Mouse (Mus musculus): ENCODE measurements at regions not wholly inside any gene's neighbourhood (a gene's known extent, or its start where the extent isn't known, plus 50 kb on each side); places are given as distances from the start of the nearest gene placed in this dataset.
A peak's percentile ranks its signal among the peaks of the same experiment; 100 is the strongest.

- H3K36me3 ChIP-seq (ENCODE audit: control insufficient read depth, insufficient read depth, low read length), result no peaks in the 10 kb centered on the region
- H3K4me1 ChIP-seq (ENCODE audit: control insufficient read depth, insufficient read depth, low read length), result no peaks in the 10 kb centered on the region
- H3K4me3 ChIP-seq (replicated peaks; ENCODE audit: low read length), result no peak overlapping the region
- H3K9ac ChIP-seq (ENCODE audit: low read depth, low read length, severe bottlenecking), result no peak overlapping the region
- TF ChIP-seq POLR2A (IDR thresholded peaks at IDR 0.05; ENCODE audit: borderline replicate concordance, extremely low read depth, insufficient read depth, insufficient read length), result no peak
- WGBS, result 72% methylated on average over 4 of the region's 4 CpGs
- H3K27me3 ChIP-seq (ENCODE audit: control insufficient read depth, insufficient read depth, low read length), result no peaks in the 10 kb centered on the region
- no peak for ATAC-seq (ENCODE audit: low FRiP score, low read depth)
- H3K27ac ChIP-seq (replicated peaks; ENCODE audit: low read depth, low read length), result no peak overlapping the region
- H3K4me2 ChIP-seq (replicated peaks; ENCODE audit: low read depth, low read length, severe bottlenecking), result no peak overlapping the region
- no peak for DNase-seq (ENCODE audit: low spot score)
- H3K9me3 ChIP-seq (ENCODE audit: control insufficient read depth, low read length), result no peaks in the 10 kb centered on the region
Observed at GRCm38 (mm10) chr13:118193951-118194696, 192.3 kb upstream of the B430218F22Rik start.

GRCm38 (mm10) chr13:118208146-118208545 lies 178.3 kb upstream of the B430218F22Rik start:
- H3K4me1 ChIP-seq (ENCODE audit: control insufficient read depth, insufficient read depth, low read length), result no peaks in the 10 kb centered on the region
- H3K27ac ChIP-seq (replicated peaks; ENCODE audit: low read depth, low read length), result no peak overlapping the region
- TF ChIP-seq POLR2A (IDR thresholded peaks at IDR 0.05; ENCODE audit: borderline replicate concordance, extremely low read depth, insufficient read depth, insufficient read length), result no peak

GRCm38 (mm10) chr13:118227354-118227753 lies 159.1 kb upstream of the B430218F22Rik start:
- peak; percentile 85 for DNase-seq (ENCODE audit: low spot score)
- H3K27ac ChIP-seq (replicated peaks; ENCODE audit: low read depth, low read length), result no peak overlapping the region
- H3K9me3 ChIP-seq (ENCODE audit: control insufficient read depth, low read length), result no peaks in the 10 kb centered on the region
- H3K4me3 ChIP-seq (replicated peaks; ENCODE audit: low read length), result no peak overlapping the region
- H3K27me3 ChIP-seq (ENCODE audit: control insufficient read depth, insufficient read depth, low read length), result no peaks in the 10 kb centered on the region
- no peak overlapping the region for H3K9ac ChIP-seq (ENCODE audit: low read depth, low read length, severe bottlenecking)
- no peaks in the 10 kb centered on the region for H3K36me3 ChIP-seq (ENCODE audit: control insufficient read depth, insufficient read depth, low read length)
- no peak for TF ChIP-seq POLR2A (IDR thresholded peaks at IDR 0.05; ENCODE audit: borderline replicate concordance, extremely low read depth, insufficient read depth, insufficient read length)
- H3K4me2 ChIP-seq (replicated peaks; ENCODE audit: low read depth, low read length, severe bottlenecking), result no peak overlapping the region
- ATAC-seq (ENCODE audit: low FRiP score, low read depth), result no peak
- H3K4me1 ChIP-seq (ENCODE audit: control insufficient read depth, insufficient read depth, low read length), result no peaks in the 10 kb centered on the region
- 26% methylated on average over 3 of the region's 3 CpGs for WGBS

More at GRCm38 (mm10) chr13:118208146-118208545, 178.3 kb upstream of the B430218F22Rik start:
- no peak overlapping the region for H3K9ac ChIP-seq (ENCODE audit: low read depth, low read length, severe bottlenecking)
- no peak for ATAC-seq (ENCODE audit: low FRiP score, low read depth)
- no peaks in the 10 kb centered on the region for H3K9me3 ChIP-seq (ENCODE audit: control insufficient read depth, low read length)
- H3K4me3 ChIP-seq (replicated peaks; ENCODE audit: low read length), result no peak overlapping the region
- DNase-seq (ENCODE audit: low spot score), result no peak
- no peak overlapping the region for H3K4me2 ChIP-seq (replicated peaks; ENCODE audit: low read depth, low read length, severe bottlenecking)
- H3K27me3 ChIP-seq (ENCODE audit: control insufficient read depth, insufficient read depth, low read length), result no peaks in the 10 kb centered on the region
- H3K36me3 ChIP-seq (ENCODE audit: control insufficient read depth, insufficient read depth, low read length), result no peaks in the 10 kb centered on the region

GRCm38 (mm10) chr13:118237968-118238367 lies 148.5 kb upstream of the B430218F22Rik start:
- 89% methylated on average over 1 of the region's 1 CpGs for WGBS
- H3K27me3 ChIP-seq (ENCODE audit: control insufficient read depth, insufficient read depth, low read length), result no peaks in the 10 kb centered on the region
- no peak overlapping the region for H3K4me3 ChIP-seq (replicated peaks; ENCODE audit: low read length)
- no peak overlapping the region for H3K4me2 ChIP-seq (replicated peaks; ENCODE audit: low read depth, low read length, severe bottlenecking)
- ATAC-seq (ENCODE audit: low FRiP score, low read depth), result no peak
- TF ChIP-seq POLR2A (IDR thresholded peaks at IDR 0.05; ENCODE audit: borderline replicate concordance, extremely low read depth, insufficient read depth, insufficient read length), result no peak
- no peaks in the 10 kb centered on the region for H3K4me1 ChIP-seq (ENCODE audit: control insufficient read depth, insufficient read depth, low read length)
- no peak overlapping the region for H3K9ac ChIP-seq (ENCODE audit: low read depth, low read length, severe bottlenecking)
- DNase-seq (ENCODE audit: low spot score), result no peak
- no peaks in the 10 kb centered on the region for H3K36me3 ChIP-seq (ENCODE audit: control insufficient read depth, insufficient read depth, low read length)
- no peak overlapping the region for H3K27ac ChIP-seq (replicated peaks; ENCODE audit: low read depth, low read length)
- H3K9me3 ChIP-seq (ENCODE audit: control insufficient read depth, low read length), result no peaks in the 10 kb centered on the region

- WGBS, result 77% methylated on average over 3 of the region's 3 CpGs
- ATAC-seq (ENCODE audit: low FRiP score, low read depth), result no peak
- no peaks in the 10 kb centered on the region for H3K9me3 ChIP-seq (ENCODE audit: control insufficient read depth, low read length)
- H3K4me2 ChIP-seq (replicated peaks; ENCODE audit: low read depth, low read length, severe bottlenecking), result no peak overlapping the region
- no peaks in the 10 kb centered on the region for H3K4me1 ChIP-seq (ENCODE audit: control insufficient read depth, insufficient read depth, low read length)
- no peak overlapping the region for H3K4me3 ChIP-seq (replicated peaks; ENCODE audit: low read length)
- H3K9ac ChIP-seq (ENCODE audit: low read depth, low read length, severe bottlenecking), result no peak overlapping the region
- no peaks in the 10 kb centered on the region for H3K36me3 ChIP-seq (ENCODE audit: control insufficient read depth, insufficient read depth, low read length)
- no peak for TF ChIP-seq POLR2A (IDR thresholded peaks at IDR 0.05; ENCODE audit: borderline replicate concordance, extremely low read depth, insufficient read depth, insufficient read length)
- H3K27me3 ChIP-seq (ENCODE audit: control insufficient read depth, insufficient read depth, low read length), result no peaks in the 10 kb centered on the region
- H3K27ac ChIP-seq (replicated peaks; ENCODE audit: low read depth, low read length), result no peak overlapping the region
- DNase-seq (ENCODE audit: low spot score), result no peak
Observed at GRCm38 (mm10) chr13:118244680-118245079, 141.8 kb upstream of the B430218F22Rik start.

Measured in limb, embryonic 14.5 days (tissue).